8 mouse cellular contexts compared by ENCODE assay signal in genomic region chr6:38549840-38550239, GRCm38 (mm10). TPM values are rescaled to one million over a fixed set of nuclear protein-coding genes. Genes with fewer than 3 reads are reported as not detected.
DNase-seq lines count a peak whose midpoint lies in the region; ATAC-seq and TF ChIP-seq lines count a peak whose summit lies in the region.
"Not testable (repeated sequence)": the region's sequence is repeated elsewhere in the genome, so short reads cannot be mapped to it uniquely, and the experiment has no call there.

No protein-coding gene starts in this region.

- not testable (repeated sequence) for TF ChIP-seq CTCF in embryonic fibroblast, embryonic 13.5 days (IDR thresholded peaks at IDR 0.05; ENCODE audit: borderline replicate concordance, insufficient read depth, low read length); left cerebral cortex, adult 2 months (IDR thresholded peaks at IDR 0.05)

- not testable (repeated sequence) for H3K9ac ChIP-seq in hindbrain, embryonic 15.5 days; stomach, embryonic 16.5 days (ENCODE audit: low read length)
- H3K9ac ChIP-seq in liver, embryonic 16.5 days (ENCODE audit: low read depth, low read length): peak overlapping the region; percentile 93
- peak overlapping the region; percentile 91; the same call in 1 of the 2 replicates for H3K9ac ChIP-seq in midbrain, embryonic 14.5 days (replicated peaks; ENCODE audit: low read length)

- intact Hi-C loops in left cerebral cortex, adult 2 months (cut with DNase I): not testable (repeated sequence)

- not testable (repeated sequence) for H3K9me3 ChIP-seq in heart, embryonic 10.5 days; hindbrain, embryonic 15.5 days; liver, embryonic 16.5 days (replicated peaks; ENCODE audit: control insufficient read depth, low read length); midbrain, embryonic 14.5 days (ENCODE audit: control insufficient read depth, low read length); stomach, embryonic 16.5 days (replicated peaks; ENCODE audit: control insufficient read depth, low read length)

- WGBS in heart, embryonic 10.5 days: 82% methylated on average over 6 of the region's 6 CpGs
- WGBS in hindbrain, embryonic 15.5 days: 88% methylated on average over 6 of the region's 6 CpGs
- WGBS in liver, embryonic 16.5 days (ENCODE audit: insufficient replicate concordance): 76% methylated on average over 6 of the region's 6 CpGs
- 80% methylated on average over 6 of the region's 6 CpGs for WGBS in midbrain, embryonic 14.5 days
- 74% methylated on average over 6 of the region's 6 CpGs for WGBS in stomach, embryonic 16.5 days

- TF ChIP-seq POLR2A in embryonic fibroblast, embryonic 13.5 days (IDR thresholded peaks at IDR 0.05; ENCODE audit: low read depth, low read length): not testable (repeated sequence)

- not testable (repeated sequence) for H3K36me3 ChIP-seq in heart, embryonic 10.5 days; hindbrain, embryonic 15.5 days; liver, embryonic 16.5 days (ENCODE audit: control insufficient read depth, insufficient read depth); midbrain, embryonic 14.5 days (ENCODE audit: control insufficient read depth, insufficient read depth, low read length); stomach, embryonic 16.5 days (ENCODE audit: control insufficient read depth, insufficient read depth, low read length)

- peak overlapping the region; percentile 21; the same call in 1 of the 2 replicates for H3K4me3 ChIP-seq in embryonic fibroblast, embryonic 13.5 days (ENCODE audit: insufficient read depth, low read length)
- peak overlapping the region; percentile 85 for H3K4me3 ChIP-seq in heart, embryonic 10.5 days
- peak overlapping the region; percentile 85 for H3K4me3 ChIP-seq in hindbrain, embryonic 15.5 days
- peak overlapping the region; percentile 94 for H3K4me3 ChIP-seq in left cerebral cortex, adult 2 months
- H3K4me3 ChIP-seq in liver, embryonic 16.5 days (ENCODE audit: low read depth, low read length): peak overlapping the region; percentile 94
- H3K4me3 ChIP-seq in midbrain, embryonic 14.5 days (replicated peaks; ENCODE audit: low read depth, low read length): peak overlapping the region; percentile 69; the same call in 1 of the 2 replicates
- H3K4me3 ChIP-seq in stomach, embryonic 16.5 days (replicated peaks; ENCODE audit: low read length): peak overlapping the region; percentile 82

- H3K4me1 ChIP-seq in embryonic fibroblast, embryonic 13.5 days (ENCODE audit: control insufficient read depth, insufficient read depth, low read length); midbrain, embryonic 14.5 days (ENCODE audit: control insufficient read depth, insufficient read depth, low read length); stomach, embryonic 16.5 days (ENCODE audit: control insufficient read depth, insufficient read depth, low read length): not testable (repeated sequence)
- H3K4me1 ChIP-seq in heart, embryonic 10.5 days: peaks cover 13% of the 10 kb centered on the region; the same call in 1 of the 2 replicates
- peaks cover 23% of the 10 kb centered on the region for H3K4me1 ChIP-seq in hindbrain, embryonic 15.5 days (replicated peaks)
- peaks cover 15% of the 10 kb centered on the region for H3K4me1 ChIP-seq in liver, embryonic 16.5 days (ENCODE audit: control insufficient read depth, low read depth, low read length)

- DNase-seq in adrenal gland, adult 2 months: peak; percentile 14
- not testable (repeated sequence) for DNase-seq in heart, embryonic 10.5 days (ENCODE audit: low spot score); left cerebral cortex, adult 2 months (ENCODE audit: extremely low spot score in 1 of 2, low spot score in 2 of 2); midbrain, embryonic 14.5 days

- not testable (repeated sequence) for H3K27me3 ChIP-seq in heart, embryonic 10.5 days (ENCODE audit: insufficient read depth, poor library complexity, severe bottlenecking); hindbrain, embryonic 15.5 days; liver, embryonic 16.5 days (ENCODE audit: control insufficient read depth, insufficient read depth, low read depth, low read length); midbrain, embryonic 14.5 days (ENCODE audit: control insufficient read depth, insufficient read depth, low read length); stomach, embryonic 16.5 days (ENCODE audit: control insufficient read depth, insufficient read depth, low read length)

- ATAC-seq in hindbrain, embryonic 15.5 days (ENCODE audit: low FRiP score, low read depth); liver, embryonic 16.5 days (ENCODE audit: low read depth); midbrain, embryonic 14.5 days (ENCODE audit: low FRiP score, low TSS enrichment); stomach, embryonic 16.5 days (ENCODE audit: insufficient read depth, low FRiP score): not testable (repeated sequence)

- H3K27ac ChIP-seq in embryonic fibroblast, embryonic 13.5 days (ENCODE audit: insufficient read depth, low read length): peak overlapping the region; percentile 97
- H3K27ac ChIP-seq in heart, embryonic 10.5 days: peak overlapping the region; percentile 99
- H3K27ac ChIP-seq in hindbrain, embryonic 15.5 days (replicated peaks): peak overlapping the region; percentile 100
- peak overlapping the region; percentile 99 for H3K27ac ChIP-seq in left cerebral cortex, adult 2 months
- peak overlapping the region; percentile 100 for H3K27ac ChIP-seq in liver, embryonic 16.5 days (ENCODE audit: low read length)
- H3K27ac ChIP-seq in midbrain, embryonic 14.5 days (replicated peaks; ENCODE audit: low read depth, low read length); stomach, embryonic 16.5 days (ENCODE audit: low read length): not testable (repeated sequence)

- H3K4me2 ChIP-seq in hindbrain, embryonic 15.5 days: peak overlapping the region; percentile 71
- H3K4me2 ChIP-seq in liver, embryonic 16.5 days (ENCODE audit: low read depth, low read length): peak overlapping the region; percentile 79
- peak overlapping the region; percentile 80 for H3K4me2 ChIP-seq in midbrain, embryonic 14.5 days (ENCODE audit: low read length)
- H3K4me2 ChIP-seq in stomach, embryonic 16.5 days (ENCODE audit: low read depth, low read length): peak overlapping the region; percentile 65

RNA-seq across cellular contexts. Expression of gene Luc7l2, which starts 1.3 kb away (rescaled TPM):
- 100 to 1,000 TPM; 121 to 164 TPM for total RNA-seq in adrenal gland, adult 2 months (2021)
- 34.1 and 34.9 TPM in 2 replicates for polyA plus RNA-seq in adrenal gland, adult 2 months (2012; rRNA removed)
- 216 and 259 TPM in 2 replicates for polyA plus RNA-seq in embryonic fibroblast, embryonic 13.5 days (2011; ENCODE audit: insufficient read length, low read depth, missing spikeins)
- 32.8 and 33.5 TPM in 2 replicates for polyA plus RNA-seq in heart, embryonic 10.5 days (2016; fragmentation: Nextera tagmentation; extraction: Ambion mirVana)
- 36.9 and 38.5 TPM in 2 replicates for polyA plus RNA-seq in hindbrain, embryonic 15.5 days (2015; fragmentation: Nextera tagmentation; extraction: Ambion mirVana)
- total RNA-seq in left cerebral cortex, adult 2 months (2021): 100 to 1,000 TPM; 180 to 183 TPM
- 15.0 and 16.6 TPM in 2 replicates for polyA plus RNA-seq in liver, embryonic 16.5 days (2015; fragmentation: Nextera tagmentation; extraction: Ambion mirVana)
- polyA plus RNA-seq in midbrain, embryonic 14.5 days (2014; fragmentation: Nextera tagmentation; extraction: Ambion mirVana): 48.3 and 54.9 TPM in 2 replicates
- polyA plus RNA-seq in stomach, embryonic 16.5 days (2015; fragmentation: Nextera tagmentation; extraction: Ambion mirVana): 32.9 and 37.7 TPM in 2 replicates

RNA-seq across cellular contexts. Expression of gene Fmc1, which starts 16.5 kb away (rescaled TPM):
- 100 to 1,000 TPM in 1 of 2 experiments, 10 to 100 TPM in 1; 82.5 to 132 TPM for total RNA-seq in adrenal gland, adult 2 months (2021)
- 564 and 655 TPM in 2 replicates for polyA plus RNA-seq in adrenal gland, adult 2 months (2012; rRNA removed)
- polyA plus RNA-seq in embryonic fibroblast, embryonic 13.5 days (2011; ENCODE audit: insufficient read length, low read depth, missing spikeins): 10.8 and 15.6 TPM in 2 replicates
- polyA plus RNA-seq in heart, embryonic 10.5 days (2016; fragmentation: Nextera tagmentation; extraction: Ambion mirVana): 138 and 187 TPM in 2 replicates
- polyA plus RNA-seq in hindbrain, embryonic 15.5 days (2015; fragmentation: Nextera tagmentation; extraction: Ambion mirVana): 193 and 210 TPM in 2 replicates
- total RNA-seq in left cerebral cortex, adult 2 months (2021): 10 to 100 TPM; 53.2 to 58.7 TPM
- polyA plus RNA-seq in liver, embryonic 16.5 days (2015; fragmentation: Nextera tagmentation; extraction: Ambion mirVana): 74.5 and 81.7 TPM in 2 replicates
- 178 and 234 TPM in 2 replicates for polyA plus RNA-seq in midbrain, embryonic 14.5 days (2014; fragmentation: Nextera tagmentation; extraction: Ambion mirVana)
- 138 and 140 TPM in 2 replicates for polyA plus RNA-seq in stomach, embryonic 16.5 days (2015; fragmentation: Nextera tagmentation; extraction: Ambion mirVana)

Comparison
In these comparisons a context has a peak if more than half of its experiments do, and no peak if none do; other contexts are left out.
1. H3K4me3 ChIP-seq: peak in every context shown above with its lines; median percentile 94 in left cerebral cortex, adult 2 months; 94 in liver, embryonic 16.5 days; 85 in heart, embryonic 10.5 days; 85 in hindbrain, embryonic 15.5 days; 82 in stomach, embryonic 16.5 days; 69 in midbrain, embryonic 14.5 days; 21 in embryonic fibroblast, embryonic 13.5 days.